Mouse (Mus musculus) myocyte (in vitro differentiated cells): ENCODE results near the gene Tmem95. TPM values are rescaled to one million over a fixed set of nuclear protein-coding genes. Genes with fewer than 3 reads are reported as not detected.

Experiments used
- H3K27me3 ChIP-seq: one replicate; pipeline ENCODE4 v1.6.1; 2011; ENCODE audit not compliant: control insufficient read depth, insufficient read depth, insufficient read length
- H3K36me3 ChIP-seq: one replicate; pipeline ENCODE4 v1.6.1; 2011; ENCODE audit not compliant: control insufficient read depth, insufficient read depth
- H3K4me2 ChIP-seq: one replicate; pipeline ENCODE4 v1.6.1; 2011; ENCODE audit warnings: low read depth, control low read depth
- H3K4me3 ChIP-seq: one replicate; pipeline ENCODE4 v1.5.1; 2011; ENCODE audit warnings: mild to moderate bottlenecking, control low read depth, moderate library complexity
- H3K79me2 ChIP-seq: one replicate; pipeline ENCODE4 v1.6.1; 2011; ENCODE audit not compliant: control insufficient read depth, insufficient read depth
- H3ac ChIP-seq: one replicate; pipeline ENCODE4 v1.6.1; 2011; ENCODE audit not compliant: control insufficient read depth, insufficient read length
- CEBPB ChIP-seq: IDR thresholded peaks from 2 replicates; pipeline ENCODE4 v1.6.1; 2011; ENCODE audit warnings: mild to moderate bottlenecking, moderate library complexity; ENCODE audit not compliant: poor library complexity, insufficient read depth, severe bottlenecking
- E2F4 ChIP-seq: IDR thresholded peaks from one replicate; pipeline ENCODE4 v1.6.1; 2011; ENCODE audit warnings: mild to moderate bottlenecking, control low read depth, moderate library complexity; ENCODE audit not compliant: insufficient read depth
- MAX ChIP-seq: IDR thresholded peaks from one replicate; pipeline ENCODE4 v1.6.1; 2011; ENCODE audit warnings: low read depth, mild to moderate bottlenecking, control low read depth
- MYOD1 ChIP-seq, 3 experiments: IDR thresholded peaks; one replicate each; pipeline ENCODE4 v1.6.1; 2011; ENCODE audit warnings: control low read depth in 2 of 3, low read depth in 2 of 3, mild to moderate bottlenecking in 2 of 3, moderate library complexity in 1 of 3; ENCODE audit not compliant: insufficient read length in 2 of 3, control insufficient read depth in 1 of 3
- MYOG ChIP-seq, 3 experiments: IDR thresholded peaks; one replicate each; pipeline ENCODE4 v1.6.1; 2011; ENCODE audit warnings: control low read depth in 2 of 3, low read depth in 2 of 3, mild to moderate bottlenecking in 2 of 3; ENCODE audit not compliant: insufficient read length in 2 of 3, control insufficient read depth in 1 of 3, insufficient read depth in 1 of 3
- POLR2A ChIP-seq: IDR thresholded peaks from one replicate; pipeline ENCODE4 v1.6.1; 2011; ENCODE audit warnings: low read depth, mild to moderate bottlenecking, control low read depth, moderate library complexity; ENCODE audit not compliant: insufficient read length
- POLR2AphosphoS2 ChIP-seq: IDR thresholded peaks from one replicate; pipeline ENCODE4 v1.6.1; 2011; ENCODE audit warnings: low read depth, control low read depth; ENCODE audit not compliant: insufficient read length
- REST ChIP-seq: IDR thresholded peaks from one replicate; pipeline ENCODE4 v1.6.1; 2011; ENCODE audit warnings: mild to moderate bottlenecking, control low read depth, moderate library complexity; ENCODE audit not compliant: insufficient read depth, insufficient read length
- SRF ChIP-seq: IDR thresholded peaks from one replicate; pipeline ENCODE4 v1.6.1; 2011; ENCODE audit warnings: low read depth; ENCODE audit not compliant: control insufficient read depth, insufficient read length
- TCF12 ChIP-seq: IDR thresholded peaks from one replicate; pipeline ENCODE4 v1.6.1; 2011; ENCODE audit warnings: mild to moderate bottlenecking, control low read depth; ENCODE audit not compliant: poor library complexity, insufficient read depth, severe bottlenecking
- TCF3 ChIP-seq: IDR thresholded peaks from one replicate; pipeline ENCODE4 v1.6.1; 2011; ENCODE audit warnings: low read depth, control low read depth; ENCODE audit not compliant: insufficient read length
- USF1 ChIP-seq: IDR thresholded peaks from one replicate; pipeline ENCODE4 v1.6.1; 2011; ENCODE audit warnings: low read depth, mild to moderate bottlenecking, control low read depth, moderate library complexity
- polyA plus RNA-seq: library from polyadenylated mRNA; unstranded; fragments of >200 nt; fragmentation: generic; extraction: Trizol; gene quantifications from one replicate; pipeline ENCODE4 v1.2.1, GENCODE M21; 2012; ENCODE audit warnings: missing spikeins

Gene Tmem95
- polyA plus RNA-seq, 1 experiment = not detected

DNA sequence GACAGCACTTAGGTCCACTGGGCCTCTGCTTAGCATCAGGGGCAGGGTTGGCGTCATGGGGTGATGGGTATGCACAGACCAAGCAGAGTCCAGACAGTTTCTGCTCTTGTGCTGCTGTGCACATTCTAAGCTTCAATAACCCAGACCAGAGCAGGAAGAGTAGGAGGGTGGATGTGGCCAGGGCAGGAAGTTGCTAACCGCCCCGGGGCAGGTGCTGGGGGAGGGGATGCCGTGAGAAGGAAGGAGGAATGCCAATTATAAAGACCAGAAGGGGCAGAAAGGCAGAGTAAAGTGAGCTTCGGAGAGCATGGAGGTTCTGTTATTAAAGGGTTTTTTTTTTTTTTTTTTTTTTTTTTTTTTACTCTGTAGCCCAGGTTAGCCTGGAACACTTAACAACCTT lies 16.9 kb upstream of the Tmem95 start:
- no peak overlapping the region for H3K4me2 ChIP-seq

DNA sequence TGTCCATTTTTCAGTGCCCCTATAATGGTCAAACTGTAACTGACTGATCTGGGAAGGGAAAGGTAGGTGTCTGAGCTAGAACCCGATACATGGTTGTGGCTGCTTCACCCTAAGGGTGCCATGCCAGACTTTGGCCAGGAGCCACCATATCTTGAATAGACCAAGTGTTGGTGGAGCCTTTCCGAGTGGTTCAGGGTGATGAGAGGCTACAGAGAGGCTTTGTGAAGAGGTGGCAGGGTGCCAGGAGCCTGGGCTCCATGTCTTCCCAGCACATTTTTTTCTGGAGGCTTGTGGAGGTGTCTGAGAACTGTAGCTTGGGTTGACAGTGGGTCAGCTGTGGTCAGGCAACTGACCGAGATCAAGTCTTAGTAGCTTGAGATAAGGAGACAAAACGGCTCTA lies 13.7 kb upstream of the Tmem95 start:
- H3K36me3 ChIP-seq = no peaks in the 10 kb centered on the region
- H3K79me2 ChIP-seq = no peaks in the 10 kb centered on the region
- no peak overlapping the region for H3K4me3 ChIP-seq
- no peak overlapping the region for H3K4me2 ChIP-seq
- no peaks in the 10 kb centered on the region for H3K27me3 ChIP-seq
- no peak for TF ChIP-seq MYOG (IDR thresholded peaks at IDR 0.05; ENCODE audit: control insufficient read depth in 1 of 3, insufficient read depth in 1 of 3, insufficient read length in 2 of 3, low read depth in 2 of 3)
- TF ChIP-seq TCF12 = no peak
- no peak for TF ChIP-seq USF1
- no peak for TF ChIP-seq E2F4
- no peak for TF ChIP-seq MAX
- TF ChIP-seq TCF3 = no peak
- no peak for TF ChIP-seq MYOD1 (IDR thresholded peaks at IDR 0.05; ENCODE audit: control insufficient read depth in 1 of 3, insufficient read length in 2 of 3, low read depth in 2 of 3)
- TF ChIP-seq SRF = no peak
- H3ac ChIP-seq = no peak overlapping the region

More for the DNA sequence above, 16.9 kb upstream of the Tmem95 start:
- Histone ChIP-seq H3K36me3 (no peaks in the 10 kb centered on the region), H3K27me3 (no peaks in the 10 kb centered on the region), H3K79me2 (no peaks in the 10 kb centered on the region), H3K4me3 (no peak overlapping the region), H3ac (no peak overlapping the region)
- TF ChIP-seq POLR2AphosphoS2 = no peak
- TF ChIP-seq CEBPB = no peak
- no peak for TF ChIP-seq MYOD1 (IDR thresholded peaks at IDR 0.05; ENCODE audit: control insufficient read depth in 1 of 3, insufficient read length in 2 of 3, low read depth in 2 of 3)
- TF ChIP-seq MYOG (IDR thresholded peaks at IDR 0.05; ENCODE audit: control insufficient read depth in 1 of 3, insufficient read depth in 1 of 3, insufficient read length in 2 of 3, low read depth in 2 of 3) = no peak
- no peak for TF ChIP-seq POLR2A
- no peak for TF ChIP-seq USF1
- no peak for TF ChIP-seq E2F4
- no peak for TF ChIP-seq MAX
- no peak for TF ChIP-seq SRF
- TF ChIP-seq TCF12 = no peak
- no peak for TF ChIP-seq REST
- TF ChIP-seq TCF3 = no peak

DNA sequence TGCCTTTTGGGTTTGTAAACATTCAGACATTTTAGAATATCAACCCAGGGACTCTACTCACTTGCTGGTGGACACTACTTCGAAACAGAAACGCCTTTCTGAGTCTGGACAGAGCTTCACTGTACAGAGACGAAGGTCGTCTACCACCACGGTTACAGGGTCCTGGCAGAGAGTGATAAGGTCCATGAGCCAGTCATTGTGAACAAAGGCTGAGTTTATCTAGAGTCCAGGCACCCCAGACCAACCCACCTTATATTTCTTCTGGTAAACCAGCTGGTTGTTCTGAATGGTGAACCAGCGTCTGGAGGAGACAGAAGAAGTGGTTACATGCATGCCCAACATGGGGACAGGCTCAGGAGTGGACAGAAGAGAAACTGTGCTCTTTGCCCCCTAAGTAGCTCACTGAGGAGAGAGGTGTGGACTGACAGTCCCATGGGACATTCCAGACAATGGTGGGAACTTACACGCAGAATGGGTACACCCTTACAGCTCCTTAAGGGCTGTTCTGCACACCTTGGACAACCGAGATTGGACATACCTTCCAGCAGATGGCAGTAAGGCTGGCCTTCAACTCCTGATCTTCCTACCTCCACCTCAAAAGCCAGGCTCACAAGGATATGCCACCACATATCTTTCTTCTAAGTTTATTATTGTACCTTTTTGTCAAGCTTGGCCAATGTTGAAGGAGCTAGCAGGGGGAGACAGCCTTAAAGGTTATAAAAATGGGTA lies 9.3 kb upstream of the Tmem95 start:
- no peak overlapping the region for H3K4me3 ChIP-seq
- H3K79me2 ChIP-seq = no peaks in the 10 kb centered on the region
- no peak overlapping the region for H3K4me2 ChIP-seq
- no peak for TF ChIP-seq E2F4
- no peak for TF ChIP-seq USF1
- TF ChIP-seq MYOG (IDR thresholded peaks at IDR 0.05; ENCODE audit: control insufficient read depth in 1 of 3, insufficient read depth in 1 of 3, insufficient read length in 2 of 3, low read depth in 2 of 3) = no peak
- TF ChIP-seq MAX = no peak
- no peak for TF ChIP-seq TCF3
- TF ChIP-seq CEBPB = no peak
- no peak for TF ChIP-seq POLR2A
- no peak for TF ChIP-seq TCF12
- TF ChIP-seq SRF = no peak
- no peak for TF ChIP-seq POLR2AphosphoS2
- no peak for TF ChIP-seq REST
- no peak for TF ChIP-seq MYOD1 (IDR thresholded peaks at IDR 0.05; ENCODE audit: control insufficient read depth in 1 of 3, insufficient read length in 2 of 3, low read depth in 2 of 3)
- H3K27me3 ChIP-seq = no peaks in the 10 kb centered on the region
- no peaks in the 10 kb centered on the region for H3K36me3 ChIP-seq
- no peak overlapping the region for H3ac ChIP-seq

DNA sequence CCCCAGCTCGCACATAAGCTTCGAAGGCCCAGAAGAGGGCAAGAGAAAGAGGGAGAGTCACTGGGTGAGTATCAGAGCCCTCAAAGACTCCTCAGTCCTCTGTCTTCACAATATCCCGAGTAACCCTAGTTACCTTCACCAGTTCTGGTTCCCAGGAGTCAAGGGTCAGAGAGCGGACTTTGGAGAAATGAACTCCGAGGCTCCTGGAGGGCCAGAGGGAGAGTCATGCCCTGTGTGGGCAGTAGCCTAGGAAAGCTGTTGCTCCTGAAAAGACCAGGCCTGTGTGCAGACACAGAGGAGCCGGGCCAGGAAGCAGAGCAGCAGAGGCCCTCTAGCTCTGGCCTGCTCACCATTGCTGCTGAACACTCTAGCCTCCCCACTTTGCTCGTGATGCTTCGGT lies 6.8 kb upstream of the Tmem95 start:
- TF ChIP-seq TCF3 (no peak), USF1 (no peak), POLR2AphosphoS2 (no peak), E2F4 (no peak), SRF (no peak), REST (no peak), CEBPB (no peak), POLR2A (no peak), MAX (no peak), MYOG (IDR thresholded peaks at IDR 0.05; ENCODE audit: control insufficient read depth in 1 of 3, insufficient read depth in 1 of 3, insufficient read length in 2 of 3, low read depth in 2 of 3) (no peak), TCF12 (no peak), MYOD1 (IDR thresholded peaks at IDR 0.05; ENCODE audit: control insufficient read depth in 1 of 3, insufficient read length in 2 of 3, low read depth in 2 of 3) (no peak)
- Histone ChIP-seq H3K27me3 (no peaks in the 10 kb centered on the region), H3K4me3 (no peak overlapping the region), H3K79me2 (peaks cover 8% of the 10 kb centered on the region), H3ac (no peak overlapping the region), H3K4me2 (peak overlapping the region; percentile 31), H3K36me3 (no peaks in the 10 kb centered on the region)

DNA sequence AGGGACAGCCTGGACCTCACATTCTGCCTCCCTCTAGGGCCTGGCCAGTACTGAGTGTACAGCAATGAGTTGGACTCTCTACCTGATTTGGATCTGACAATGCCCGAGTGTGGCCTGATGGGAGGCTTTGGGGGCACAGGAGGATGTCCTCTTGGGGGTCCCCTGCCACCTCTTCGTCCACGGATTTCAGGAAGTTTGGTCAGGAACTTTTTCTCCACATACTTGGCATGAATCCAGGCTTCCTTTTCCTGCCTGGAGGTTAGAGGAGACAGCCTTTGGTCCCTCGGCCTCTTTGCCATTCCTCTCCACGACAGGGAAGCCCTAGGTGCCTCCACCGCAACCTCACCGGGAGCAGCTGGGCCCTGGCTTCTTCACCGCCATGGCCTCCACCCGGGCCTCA lies 6.4 kb upstream of the Tmem95 start:
- no peaks in the 10 kb centered on the region for H3K36me3 ChIP-seq
- no peak overlapping the region for H3ac ChIP-seq
- H3K79me2 ChIP-seq = peaks cover 12% of the 10 kb centered on the region
- H3K4me3 ChIP-seq = no peak overlapping the region
- TF ChIP-seq CEBPB (no peak), TCF3 (no peak), MYOD1 (IDR thresholded peaks at IDR 0.05; ENCODE audit: control insufficient read depth in 1 of 3, insufficient read length in 2 of 3, low read depth in 2 of 3) (no peak), MAX (no peak), SRF (no peak), POLR2AphosphoS2 (no peak), REST (no peak), MYOG (IDR thresholded peaks at IDR 0.05; ENCODE audit: control insufficient read depth in 1 of 3, insufficient read depth in 1 of 3, insufficient read length in 2 of 3, low read depth in 2 of 3) (no peak), USF1 (no peak), TCF12 (no peak), POLR2A (no peak), E2F4 (no peak)
- no peaks in the 10 kb centered on the region for H3K27me3 ChIP-seq
- peak overlapping the region; percentile 31 for H3K4me2 ChIP-seq
